Mouse (Mus musculus) kidney, adult 2 months (tissue): ENCODE measurements around the gene Ptprk.

Source experiments
- CTCF ChIP-seq: fragments of 200-500 bp; conservative IDR thresholded peaks from 2 replicates; pipeline ENCODE4 v1.5.1; 2011; ENCODE audit warnings: low read depth, mild to moderate bottlenecking, control low read depth, low read length, moderate library complexity, mixed read lengths; ENCODE audit not compliant: insufficient read depth, insufficient read length
- POLR2A ChIP-seq: fragments of 200-500 bp; IDR thresholded peaks from one replicate; pipeline ENCODE4 v1.6.1; 2011; ENCODE audit warnings: low read depth, low read length, control low read depth

GRCm38 (mm10) chr10:28270273-28270672, 195.7 kb downstream of the Ptprk start:
- no peak for TF ChIP-seq CTCF
- TF ChIP-seq POLR2A: no peak
